Mouse (Mus musculus): ENCODE results near the gene Vgll4. TPM values are rescaled to one million over a fixed set of nuclear protein-coding genes. Genes with fewer than 3 reads are reported as not detected.

Gene Vgll4
- total RNA-seq, 1 experiment, result 25.5 TPM

DNA sequence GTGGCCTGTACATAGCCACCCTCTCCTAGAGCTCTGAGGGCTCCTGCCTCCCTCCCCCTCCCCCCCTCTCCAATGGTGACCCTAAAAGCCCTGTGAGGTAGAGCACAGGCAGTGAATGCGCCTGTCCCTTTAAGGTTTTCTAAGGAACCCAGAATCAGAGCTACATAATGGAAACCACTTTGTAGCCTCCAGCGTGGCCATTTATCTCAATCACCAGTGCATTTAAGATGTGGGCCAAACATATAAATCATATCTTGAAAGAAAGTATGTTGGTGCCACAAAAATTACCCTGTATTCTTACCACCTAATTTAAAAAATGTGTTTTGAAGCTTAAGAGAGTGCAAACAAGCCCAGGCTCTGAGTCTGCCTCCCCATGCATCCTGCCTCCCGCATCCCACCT, 117.1 kb downstream of the Vgll4 start:
- Histone ChIP-seq H3K4me1 (ENCODE audit: control insufficient read depth in 2 of 2, insufficient read depth in 2 of 2, low read length in 2 of 2, poor library complexity in 1 of 2) (no peaks in the 10 kb centered on the region; a peak in 1 of 4 replicates), H3K4me3 (ENCODE audit: insufficient read depth in 1 of 2, low read depth in 1 of 2, low read length in 2 of 2, poor library complexity in 1 of 2, severe bottlenecking in 1 of 2) (no peak overlapping the region), H3K9ac (ENCODE audit: insufficient read depth, low read depth, low read length, poor library complexity, severe bottlenecking) (no peak overlapping the region), H3K36me3 (ENCODE audit: control insufficient read depth, insufficient read depth, low read length, poor library complexity, severe bottlenecking) (no peaks in the 10 kb centered on the region), H3K27ac (ENCODE audit: insufficient read depth, low read depth, low read length, poor library complexity, severe bottlenecking) (no peak overlapping the region), H3K9me3 (ENCODE audit: control insufficient read depth, insufficient read depth, low read depth, low read length) (no peaks in the 10 kb centered on the region)
- no peak for TF ChIP-seq CHD2 (IDR thresholded peaks at IDR 0.05; ENCODE audit: low read depth, low read length)
- TF ChIP-seq ZC3H11A (IDR thresholded peaks at IDR 0.05; ENCODE audit: borderline replicate concordance, low read depth, low read length), result no peak
- TF ChIP-seq MAFK (IDR thresholded peaks at IDR 0.05; ENCODE audit: insufficient read depth, low read depth, low read length), result no peak
- DNase-seq (ENCODE audit: low read depth, low spot score), result no peak
- in situ Hi-C loops (cut with MboI; ENCODE audit: low sequenced_read_pairs in 2 of 2, unreplicated experiment in 2 of 2), result no loop called here

DNA sequence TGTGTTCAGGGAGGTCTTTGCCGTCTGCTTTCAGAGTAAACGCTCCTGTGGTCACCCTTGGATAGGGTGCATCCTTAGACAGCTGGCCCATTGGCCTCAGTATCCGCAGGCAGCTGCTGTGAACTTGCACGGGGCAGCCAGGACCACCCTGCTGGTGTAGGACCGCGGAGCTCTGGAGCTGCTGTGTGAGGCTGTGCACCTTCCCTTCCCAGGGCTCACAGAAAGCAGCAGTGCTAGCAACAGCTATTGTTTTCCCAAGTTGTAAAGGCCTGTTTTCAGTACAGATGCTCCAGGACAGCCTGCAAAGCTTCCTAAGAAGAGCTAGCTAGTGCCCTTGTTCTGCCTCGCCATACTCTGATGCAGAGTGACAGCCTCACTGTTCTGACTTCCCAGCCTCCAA, 118.1 kb downstream of the Vgll4 start:
- Histone ChIP-seq H3K4me1 (ENCODE audit: control insufficient read depth in 2 of 2, insufficient read depth in 2 of 2, low read length in 2 of 2, poor library complexity in 1 of 2) (peaks cover 0 to 4% of the 10 kb centered on the region in 2 experiments; a peak in 1 of 4 replicates), H3K36me3 (ENCODE audit: control insufficient read depth, insufficient read depth, low read length, poor library complexity, severe bottlenecking) (no peaks in the 10 kb centered on the region), H3K4me3 (ENCODE audit: insufficient read depth in 1 of 2, low read depth in 1 of 2, low read length in 2 of 2, poor library complexity in 1 of 2, severe bottlenecking in 1 of 2) (no peak overlapping the region), H3K9ac (ENCODE audit: insufficient read depth, low read depth, low read length, poor library complexity, severe bottlenecking) (no peak overlapping the region), H3K9me3 (ENCODE audit: control insufficient read depth, insufficient read depth, low read depth, low read length) (no peaks in the 10 kb centered on the region), H3K27ac (ENCODE audit: insufficient read depth, low read depth, low read length, poor library complexity, severe bottlenecking) (no peak overlapping the region)
- TF ChIP-seq CHD2 (IDR thresholded peaks at IDR 0.05; ENCODE audit: low read depth, low read length) (no peak), ZC3H11A (IDR thresholded peaks at IDR 0.05; ENCODE audit: borderline replicate concordance, low read depth, low read length) (no peak), ZNF384 (IDR thresholded peaks at IDR 0.05; ENCODE audit: low read depth, low read length) (no peak), MAFK (IDR thresholded peaks at IDR 0.05; ENCODE audit: insufficient read depth, low read depth, low read length) (no peak), HCFC1 (IDR thresholded peaks at IDR 0.05; ENCODE audit: borderline replicate concordance, insufficient read depth, low read length) (no peak)
- in situ Hi-C loops (cut with MboI; ENCODE audit: low sequenced_read_pairs in 2 of 2, unreplicated experiment in 2 of 2), result no loop called here
- no peak for DNase-seq (ENCODE audit: low read depth, low spot score)

DNA sequence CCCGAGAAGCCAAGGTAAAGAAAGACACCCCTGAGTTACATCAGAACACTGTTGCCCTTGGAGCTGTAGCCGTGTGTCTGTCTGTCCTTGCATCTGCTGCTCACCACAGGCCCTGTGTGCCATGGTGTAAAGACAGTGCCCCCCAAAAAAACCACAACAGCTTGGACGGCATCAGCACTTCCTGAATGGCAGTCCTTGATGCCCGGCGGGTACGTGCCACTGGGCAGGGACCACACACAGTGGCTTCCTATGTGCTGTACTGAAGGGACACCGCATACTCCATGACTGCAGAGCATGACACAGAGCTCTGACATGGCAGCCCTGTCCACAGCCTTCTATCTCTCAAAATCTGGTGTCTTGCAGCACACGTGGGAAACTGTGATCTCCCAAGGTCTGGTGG, 120.0 kb downstream of the Vgll4 start:
- in situ Hi-C loops (cut with MboI; ENCODE audit: low sequenced_read_pairs in 2 of 2, unreplicated experiment in 2 of 2), result no loop called here
- Histone ChIP-seq H3K4me1 (ENCODE audit: control insufficient read depth in 2 of 2, insufficient read depth in 2 of 2, low read length in 2 of 2, poor library complexity in 1 of 2) (peaks cover 0 to 16% of the 10 kb centered on the region in 2 experiments; a peak in 2 of 4 replicates), H3K9ac (ENCODE audit: insufficient read depth, low read depth, low read length, poor library complexity, severe bottlenecking) (no peak overlapping the region), H3K27ac (ENCODE audit: insufficient read depth, low read depth, low read length, poor library complexity, severe bottlenecking) (no peak overlapping the region), H3K4me3 (ENCODE audit: insufficient read depth in 1 of 2, low read depth in 1 of 2, low read length in 2 of 2, poor library complexity in 1 of 2, severe bottlenecking in 1 of 2) (no peak overlapping the region), H3K36me3 (ENCODE audit: control insufficient read depth, insufficient read depth, low read length, poor library complexity, severe bottlenecking) (no peaks in the 10 kb centered on the region), H3K9me3 (ENCODE audit: control insufficient read depth, insufficient read depth, low read depth, low read length) (no peaks in the 10 kb centered on the region)
- no peak for TF ChIP-seq MAFK (IDR thresholded peaks at IDR 0.05; ENCODE audit: insufficient read depth, low read depth, low read length)
- TF ChIP-seq ZNF384 (IDR thresholded peaks at IDR 0.05; ENCODE audit: low read depth, low read length), result no peak
- no peak for TF ChIP-seq HCFC1 (IDR thresholded peaks at IDR 0.05; ENCODE audit: borderline replicate concordance, insufficient read depth, low read length)
- TF ChIP-seq CHD2 (IDR thresholded peaks at IDR 0.05; ENCODE audit: low read depth, low read length), result no peak
- TF ChIP-seq ZC3H11A (IDR thresholded peaks at IDR 0.05; ENCODE audit: borderline replicate concordance, low read depth, low read length), result no peak
- no peak for DNase-seq (ENCODE audit: low read depth, low spot score)

DNA sequence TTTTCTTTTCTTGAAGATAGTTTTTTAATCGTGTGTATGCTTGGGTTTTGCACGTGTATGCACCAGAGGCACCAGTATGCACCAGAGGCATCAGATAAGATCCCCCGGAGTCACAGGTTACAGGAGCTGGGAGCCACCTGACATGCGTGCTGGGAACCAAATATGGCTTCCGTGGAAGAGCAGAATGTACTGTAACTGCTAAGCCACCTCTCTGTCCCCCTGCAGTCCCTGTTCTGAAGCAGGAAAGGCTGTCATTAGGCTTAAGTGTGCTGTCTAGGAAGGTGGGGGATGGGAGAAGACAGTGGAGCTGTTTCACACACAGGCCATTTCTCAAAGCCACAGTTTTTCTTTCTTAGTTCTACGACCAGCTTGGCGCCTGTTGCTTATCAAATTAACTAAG, 121.0 kb downstream of the Vgll4 start:
- H3K27ac ChIP-seq (ENCODE audit: insufficient read depth, low read depth, low read length, poor library complexity, severe bottlenecking), result no peak overlapping the region
- H3K4me1 ChIP-seq (ENCODE audit: control insufficient read depth in 2 of 2, insufficient read depth in 2 of 2, low read length in 2 of 2, poor library complexity in 1 of 2), result peaks cover 0 to 16% of the 10 kb centered on the region in 2 experiments; a peak in 2 of 4 replicates
- H3K4me3 ChIP-seq (ENCODE audit: insufficient read depth in 1 of 2, low read depth in 1 of 2, low read length in 2 of 2, poor library complexity in 1 of 2, severe bottlenecking in 1 of 2), result no peak overlapping the region
- in situ Hi-C loops (cut with MboI; ENCODE audit: low sequenced_read_pairs in 2 of 2, unreplicated experiment in 2 of 2), result no loop called here
- no peaks in the 10 kb centered on the region for H3K9me3 ChIP-seq (ENCODE audit: control insufficient read depth, insufficient read depth, low read depth, low read length)
- DNase-seq (ENCODE audit: low read depth, low spot score), result no peak
- H3K9ac ChIP-seq (ENCODE audit: insufficient read depth, low read depth, low read length, poor library complexity, severe bottlenecking), result no peak overlapping the region
- TF ChIP-seq CHD2 (IDR thresholded peaks at IDR 0.05; ENCODE audit: low read depth, low read length) (no peak), ZC3H11A (IDR thresholded peaks at IDR 0.05; ENCODE audit: borderline replicate concordance, low read depth, low read length) (no peak), HCFC1 (IDR thresholded peaks at IDR 0.05; ENCODE audit: borderline replicate concordance, insufficient read depth, low read length) (no peak), ZNF384 (IDR thresholded peaks at IDR 0.05; ENCODE audit: low read depth, low read length) (no peak), MAFK (IDR thresholded peaks at IDR 0.05; ENCODE audit: insufficient read depth, low read depth, low read length) (no peak)
- no peaks in the 10 kb centered on the region for H3K36me3 ChIP-seq (ENCODE audit: control insufficient read depth, insufficient read depth, low read length, poor library complexity, severe bottlenecking)
